In genomic region chr11:82908608-82908989, GRCm38 (mm10) we compare ENCODE assay signal across 9 mouse cellular contexts. TPM values are rescaled to one million over a fixed set of nuclear protein-coding genes. Genes with fewer than 3 reads are reported as not detected.
DNase-seq lines count a peak whose midpoint lies in the region; ATAC-seq and TF ChIP-seq lines count a peak whose summit lies in the region.
"Had no signal": no experiment of that assay in that cellular context is flagged by ENCODE, and none has a peak within 500 bp of the region (broad histone marks: within the 10 kb centered on the region; RNA-seq: fewer than 3 reads in every experiment).

No protein-coding gene starts in this region.

- no peak for TF ChIP-seq EP300 in stomach, postnatal 0 days (optimal IDR thresholded peaks at IDR 0.05)

- H3K9me3 ChIP-seq in limb, embryonic 15.5 days = no peaks in the 10 kb centered on the region
- no peaks in the 10 kb centered on the region for H3K9me3 ChIP-seq in stomach, postnatal 0 days (ENCODE audit: control insufficient read depth, low read length)

- 0 out of 2 replicates have a peak overlapping the region, but pooled peaks have one; percentile 31 for H3K9ac ChIP-seq in limb, embryonic 15.5 days
- peak overlapping the region; percentile 18; the same call in 1 of the 2 replicates for H3K9ac ChIP-seq in stomach, postnatal 0 days (ENCODE audit: low read length)

- H3K4me2 ChIP-seq in limb, embryonic 15.5 days = peak overlapping the region; percentile 81
- H3K4me2 ChIP-seq in stomach, postnatal 0 days (replicated peaks; ENCODE audit: low read depth) = peak overlapping the region; percentile 87

- H3K4me3 ChIP-seq in gastrocnemius, adult 2 months = peak overlapping the region; percentile 82
- H3K4me3 ChIP-seq in thymus, adult 2 months (ENCODE audit: control insufficient read depth, insufficient read depth, low read length) = no peak overlapping the region
- H3K4me3 ChIP-seq in limb, embryonic 15.5 days = peak overlapping the region; percentile 82
- H3K4me3 ChIP-seq in stomach, postnatal 0 days (ENCODE audit: low read depth, low read length) = no peak overlapping the region

- peaks cover 9% of the 10 kb centered on the region for H3K36me3 ChIP-seq in thymus, adult 2 months (ENCODE audit: control insufficient read depth, insufficient read depth, low read length)
- H3K36me3 ChIP-seq in limb, embryonic 15.5 days = peaks cover 30% of the 10 kb centered on the region
- peaks cover 12% of the 10 kb centered on the region for H3K36me3 ChIP-seq in stomach, postnatal 0 days (ENCODE audit: control insufficient read depth, insufficient read depth, low read length)

- DNase-seq in gastrocnemius, adult 2 months = no peak
- no peak for DNase-seq in gastrocnemius, postnatal 36 days
- peak; percentile 10 for DNase-seq in thymus, postnatal 25 days
- no peak for DNase-seq in thymus, adult 2 months
- DNase-seq in stomach, postnatal 0 days (ENCODE audit: low spot score) = no peak
- no peak for DNase-seq in testis, postnatal 14 days (ENCODE audit: low spot score)
- DNase-seq in urinary bladder, postnatal 36 days (ENCODE audit: low spot score in 2 of 2) = no peak

- H3K4me1 ChIP-seq in thymus, adult 2 months (replicated peaks; ENCODE audit: control insufficient read depth, insufficient read depth, low read length) = peaks cover 10% of the 10 kb centered on the region
- H3K4me1 ChIP-seq in limb, embryonic 15.5 days = peaks cover 9% of the 10 kb centered on the region
- peaks cover 3% of the 10 kb centered on the region for H3K4me1 ChIP-seq in stomach, postnatal 0 days (replicated peaks; ENCODE audit: control insufficient read depth, insufficient read depth)

- intact Hi-C loops in gastrocnemius, adult 2 months (cut with DNase I) = no loop called here
- intact Hi-C loops in gastrocnemius, postnatal 36 days (cut with DNase I) = no loop called here

- H3K27ac ChIP-seq in gastrocnemius, adult 2 months = peak overlapping the region; percentile 94
- no peak overlapping the region for H3K27ac ChIP-seq in thymus, adult 2 months (ENCODE audit: control insufficient read depth, insufficient read depth, low read length)
- H3K27ac ChIP-seq in limb, embryonic 15.5 days = no peak overlapping the region
- no peak overlapping the region for H3K27ac ChIP-seq in stomach, postnatal 0 days (replicated peaks)

- no peaks in the 10 kb centered on the region for H3K27me3 ChIP-seq in thymus, adult 2 months (ENCODE audit: control insufficient read depth, insufficient read depth, low read length)
- H3K27me3 ChIP-seq in limb, embryonic 15.5 days = peaks cover 7% of the 10 kb centered on the region; the same call in 1 of the 2 replicates
- H3K27me3 ChIP-seq in stomach, postnatal 0 days (ENCODE audit: control insufficient read depth, insufficient read depth, low read length) = no peaks in the 10 kb centered on the region

- TF ChIP-seq CTCF in gastrocnemius, adult 2 months (IDR thresholded peaks at IDR 0.05) = no peak
- TF ChIP-seq CTCF in thymus, adult 2 months (IDR thresholded peaks at IDR 0.05; ENCODE audit: borderline replicate concordance, control insufficient read depth, extremely low read depth, insufficient read depth, low read length, poor library complexity) = no peak
- no peak for TF ChIP-seq CTCF in stomach, postnatal 0 days (IDR thresholded peaks at IDR 0.05; ENCODE audit: low read depth)

- TF ChIP-seq POLR2A in thymus, adult 2 months (IDR thresholded peaks at IDR 0.05; ENCODE audit: control insufficient read depth, extremely low read depth, insufficient read depth, low read length, poor library complexity) = no peak

- no peak for ATAC-seq in limb, embryonic 15.5 days (ENCODE audit: insufficient number of reproducible peaks, low FRiP score, low TSS enrichment, low read depth)
- ATAC-seq in stomach, postnatal 0 days (ENCODE audit: low FRiP score, low TSS enrichment) = no peak

- 53% methylated on average over 10 of the region's 10 CpGs for WGBS in thymus, adult 2 months
- 37% methylated on average over 10 of the region's 10 CpGs for WGBS in limb, embryonic 15.5 days
- WGBS in stomach, postnatal 0 days = 59% methylated on average over 10 of the region's 10 CpGs

RNA-seq across cellular contexts. Expression of gene Nle1, which starts 0.4 kb away (rescaled TPM):
- 10 to 100 TPM; 11.4 to 15.1 TPM for total RNA-seq in gastrocnemius, adult 2 months (2021)
- 10 to 100 TPM in 1 of 2 experiments, 1 to 10 TPM in 1; 9.1 to 10.5 TPM for total RNA-seq in gastrocnemius, postnatal 36 days (2021)
- polyA plus RNA-seq in thymus, adult 2 months (2012; rRNA removed) = 81.4 and 85.8 TPM in 2 replicates
- polyA plus RNA-seq in limb, embryonic 15.5 days (2015; fragmentation: Nextera tagmentation; extraction: Ambion mirVana) = 31.6 and 32.4 TPM in 2 replicates
- 15.3 and 16.8 TPM in 2 replicates for polyA plus RNA-seq in stomach, postnatal 0 days (2015; fragmentation: Nextera tagmentation; extraction: Ambion mirVana)

RNA-seq across cellular contexts. Expression of gene Unc45b, which starts 1.8 kb away (rescaled TPM):
- 100 to 1,000 TPM; 169 to 206 TPM for total RNA-seq in gastrocnemius, adult 2 months (2021)
- 100 to 1,000 TPM; 158 to 168 TPM for total RNA-seq in gastrocnemius, postnatal 36 days (2021)
- polyA plus RNA-seq in thymus, adult 2 months (2012; rRNA removed) = 1.2 and 7.1 TPM in 2 replicates
- 15.6 and 35.8 TPM in 2 replicates for polyA plus RNA-seq in limb, embryonic 15.5 days (2015; fragmentation: Nextera tagmentation; extraction: Ambion mirVana)
- polyA plus RNA-seq in stomach, postnatal 0 days (2015; fragmentation: Nextera tagmentation; extraction: Ambion mirVana) = 0.99 and 1.2 TPM in 2 replicates

RNA-seq across cellular contexts. Expression of gene Fndc8, which starts 16.7 kb away (rescaled TPM):
- not detected for total RNA-seq in gastrocnemius, adult 2 months (2021)
- total RNA-seq in gastrocnemius, postnatal 36 days (2021) = not detected
- 0.23 and 0.36 TPM in 2 replicates for polyA plus RNA-seq in thymus, adult 2 months (2012; rRNA removed)
- polyA plus RNA-seq in limb, embryonic 15.5 days (2015; fragmentation: Nextera tagmentation; extraction: Ambion mirVana) = 0.12 and 0.37 TPM in 2 replicates
- 0.08 TPM in 1 of 2 replicates, not detected in the other for polyA plus RNA-seq in stomach, postnatal 0 days (2015; fragmentation: Nextera tagmentation; extraction: Ambion mirVana)
- total RNA-seq: layer of hippocampus, adult 18-20 months had no signal

RNA-seq across cellular contexts. Expression of gene Rad51d, which starts 18.2 kb away (rescaled TPM):
- total RNA-seq in gastrocnemius, adult 2 months (2021) = 1 to 10 TPM; 2.7 to 3.6 TPM
- total RNA-seq in gastrocnemius, postnatal 36 days (2021) = 1 to 10 TPM; 2.9 to 4.0 TPM
- polyA plus RNA-seq in thymus, adult 2 months (2012; rRNA removed) = 22.0 and 22.6 TPM in 2 replicates
- 12.7 and 15.4 TPM in 2 replicates for polyA plus RNA-seq in limb, embryonic 15.5 days (2015; fragmentation: Nextera tagmentation; extraction: Ambion mirVana)
- 8.3 and 9.7 TPM in 2 replicates for polyA plus RNA-seq in stomach, postnatal 0 days (2015; fragmentation: Nextera tagmentation; extraction: Ambion mirVana)

RNA-seq across cellular contexts. Expression of gene Rffl, which starts 37.6 kb away (rescaled TPM):
- 10 to 100 TPM in 1 of 2 experiments, 1 to 10 TPM in 1; 6.5 to 10.1 TPM for total RNA-seq in gastrocnemius, adult 2 months (2021)
- 1 to 10 TPM; 5.6 to 9.7 TPM for total RNA-seq in gastrocnemius, postnatal 36 days (2021)
- 13.4 and 16.3 TPM in 2 replicates for polyA plus RNA-seq in thymus, adult 2 months (2012; rRNA removed)
- polyA plus RNA-seq in limb, embryonic 15.5 days (2015; fragmentation: Nextera tagmentation; extraction: Ambion mirVana) = 11.4 and 12.5 TPM in 2 replicates
- 16.4 and 17.1 TPM in 2 replicates for polyA plus RNA-seq in stomach, postnatal 0 days (2015; fragmentation: Nextera tagmentation; extraction: Ambion mirVana)

Comparison
In these comparisons a context has a peak if more than half of its experiments do, and no peak if none do; other contexts are left out.
1. H3K4me3 ChIP-seq: peak in gastrocnemius, adult 2 months (single experiment) and limb, embryonic 15.5 days (single experiment); none in thymus, adult 2 months (single experiment) and stomach, postnatal 0 days (single experiment).